Mouse (Mus musculus) cerebellum, adult 2 months (tissue): ENCODE data around the gene Trmt61a. TPM values are rescaled to one million over a fixed set of nuclear protein-coding genes. Genes with fewer than 3 reads are reported as not detected.

Experiments used
- DNase-seq, 2 experiments: peaks; one replicate each; pipeline ENCODE4 v3.0.0; 2021
- H3K27ac ChIP-seq: fragments of 200-500 bp; 2 replicates; pipeline ENCODE4 v1.5.1; 2012; ENCODE audit warnings: low read length, control low read depth, inconsistent platforms; ENCODE audit not compliant: insufficient read depth
- H3K27me3 ChIP-seq: fragments of 200-500 bp; 2 replicates; pipeline ENCODE4 v1.6.1; 2012; ENCODE audit warnings: inconsistent platforms, mild to moderate bottlenecking, low read length, moderate library complexity; ENCODE audit not compliant: control insufficient read depth, insufficient read depth
- H3K4me1 ChIP-seq: fragments of 200-500 bp; 2 replicates; pipeline ENCODE4 v1.6.1; 2011; ENCODE audit warnings: low read length; ENCODE audit not compliant: control insufficient read depth, insufficient read depth
- H3K4me3 ChIP-seq: fragments of 200-500 bp; replicated peaks from 2 replicates; pipeline ENCODE3; 2011; ENCODE audit warnings: mild to moderate bottlenecking, low read depth, low read length, control low read depth; ENCODE audit not compliant: insufficient read depth
- CTCF ChIP-seq: fragments of 200-500 bp; IDR thresholded peaks from 2 replicates; pipeline ENCODE4 v1.5.1; 2011; ENCODE audit warnings: low read depth, mild to moderate bottlenecking, control low read depth, low read length, moderate library complexity, borderline replicate concordance; ENCODE audit not compliant: insufficient read depth
- POLR2A ChIP-seq: fragments of 200-500 bp; IDR thresholded peaks from 2 replicates; pipeline ENCODE4 v1.6.1; 2011; ENCODE audit warnings: low read length, control low read depth, borderline replicate concordance; ENCODE audit not compliant: insufficient read depth
- WGBS: fragments of 180-500 bp; shearing (Covaris S2); methylation state at CpG from one replicate; pipeline ENCODE4 v1.1.7; 2018; 5-methylcytosine and 5-hydroxymethylcytosine counted together
- polyA plus RNA-seq: library from polyadenylated mRNA; depleted of rRNA; stranded (reverse); fragments of >200 nt; gene quantifications from 2 replicates; pipeline ENCODE4 v1.2.3, GENCODE M21; 2012

Trmt61a gene
- polyA plus RNA-seq, 1 experiment, result 14.2 TPM

DNA sequence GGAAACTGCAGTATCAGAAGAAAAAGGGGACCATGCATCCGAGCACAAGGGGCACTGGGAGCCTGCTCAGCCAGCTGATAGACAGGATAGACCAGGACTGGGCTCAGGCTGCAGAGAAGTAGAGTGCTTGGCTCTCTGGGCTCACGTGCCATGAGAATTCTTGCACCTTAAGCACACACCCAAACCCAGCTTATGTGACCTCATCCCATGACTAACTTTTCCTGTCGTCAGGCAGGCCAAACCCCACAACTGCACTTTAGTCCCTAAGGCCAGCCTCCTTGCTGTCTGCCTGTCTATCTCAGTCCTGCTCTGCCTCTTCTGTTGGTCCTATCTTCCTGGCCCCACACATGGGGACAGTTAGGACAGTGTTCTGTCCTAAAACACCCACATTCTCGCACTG is 19.8 kb downstream of the Trmt61a start:
- Histone ChIP-seq H3K27ac (peak overlapping the region; percentile 72), H3K4me1 (peaks cover 43% of the 10 kb centered on the region), H3K27me3 (no peaks in the 10 kb centered on the region), H3K4me3 (no peak overlapping the region)
- no peak for TF ChIP-seq POLR2A
- TF ChIP-seq CTCF, result no peak
- WGBS, result 78% methylated on average over 4 of the region's 4 CpGs
- DNase-seq, result no peak

DNA sequence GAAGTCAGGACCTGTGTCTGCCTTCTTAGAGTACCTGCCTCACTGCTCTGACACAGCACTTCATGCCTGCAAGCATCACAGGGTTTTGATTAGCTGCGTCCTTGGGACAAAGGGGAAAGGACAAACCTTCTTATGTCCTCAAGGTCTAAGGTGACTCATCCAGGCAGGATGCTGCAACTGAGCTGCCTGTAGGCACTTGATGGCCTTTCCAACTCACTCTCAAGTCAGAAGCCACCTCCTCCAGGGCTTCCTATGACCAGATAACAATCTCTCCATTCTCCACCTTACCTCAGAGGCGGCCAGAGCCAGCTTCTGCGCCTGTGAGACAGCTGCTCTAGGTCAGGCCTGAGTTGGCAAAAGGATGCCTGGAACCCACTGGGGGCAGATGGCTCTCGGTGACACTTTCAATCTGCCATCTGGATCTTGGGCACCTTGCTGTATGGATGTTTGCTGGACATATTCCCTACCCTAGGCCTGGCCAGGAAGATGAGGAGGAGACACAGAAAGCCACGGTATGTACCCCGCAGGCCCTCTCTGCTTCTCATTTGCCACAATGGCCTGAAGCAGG is 20.5 kb downstream of the Trmt61a start:
- WGBS, result 15% methylated on average over 6 of the region's 6 CpGs
- no peak overlapping the region for H3K4me3 ChIP-seq
- H3K4me1 ChIP-seq, result peaks cover 43% of the 10 kb centered on the region
- DNase-seq, result peak; percentile 78 to 82
- no peak for TF ChIP-seq CTCF
- no peak for TF ChIP-seq POLR2A
- no peaks in the 10 kb centered on the region for H3K27me3 ChIP-seq
- peak overlapping the region; percentile 72 for H3K27ac ChIP-seq

DNA sequence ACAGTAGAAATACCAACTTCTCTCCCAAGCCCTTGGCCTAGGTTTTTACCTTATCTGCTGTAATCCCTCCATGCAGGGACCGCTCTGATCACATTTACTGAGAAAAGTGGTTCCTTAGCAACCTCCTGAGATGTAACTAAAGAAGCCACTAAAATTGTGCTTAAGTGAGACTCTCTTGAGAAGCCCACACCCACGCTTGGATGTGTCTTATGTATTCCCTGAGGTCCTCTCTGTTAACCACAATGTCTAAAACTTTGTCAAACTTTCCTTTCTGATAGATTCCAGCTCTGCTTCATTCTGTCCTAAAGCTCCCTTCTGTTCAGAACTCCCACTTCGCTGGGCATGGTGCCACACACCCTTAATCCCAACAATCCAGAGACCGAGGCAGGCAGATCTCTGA is 21.6 kb downstream of the Trmt61a start:
- Histone ChIP-seq H3K27ac (no peak overlapping the region), H3K4me3 (no peak overlapping the region), H3K27me3 (no peaks in the 10 kb centered on the region), H3K4me1 (peaks cover 37% of the 10 kb centered on the region)
- 90% methylated on average over 4 of the region's 4 CpGs for WGBS
- no peak for TF ChIP-seq POLR2A
- no peak for TF ChIP-seq CTCF
- no peak for DNase-seq

DNA sequence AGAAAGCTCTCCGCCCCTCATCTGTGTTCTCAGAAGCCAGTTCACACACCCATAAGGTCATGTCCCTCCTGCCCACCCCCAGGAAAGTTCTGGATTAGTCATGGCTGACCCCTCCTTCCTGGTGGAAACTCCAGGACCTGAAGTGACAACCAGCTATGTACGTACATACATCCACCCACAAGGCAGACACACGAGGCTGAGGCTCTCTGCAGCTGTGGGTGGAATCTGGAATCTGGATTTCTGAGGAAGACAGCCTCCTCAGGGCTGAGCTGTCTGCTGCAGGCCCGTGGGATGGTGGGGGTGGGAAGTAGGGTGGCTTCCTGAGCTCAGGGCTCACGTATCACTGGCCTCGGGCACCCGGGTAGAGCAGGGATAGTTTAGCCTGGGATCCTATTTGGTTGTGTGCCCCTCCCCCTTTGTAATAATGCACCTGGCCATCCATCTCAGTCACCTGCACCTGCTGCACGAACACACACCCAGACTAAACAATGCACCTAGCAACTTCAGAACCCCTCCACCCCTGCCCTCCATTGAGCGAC is 23.1 kb downstream of the Trmt61a start:
- DNase-seq, result no peak
- WGBS, result 87% methylated on average over 9 of the region's 9 CpGs

DNA sequence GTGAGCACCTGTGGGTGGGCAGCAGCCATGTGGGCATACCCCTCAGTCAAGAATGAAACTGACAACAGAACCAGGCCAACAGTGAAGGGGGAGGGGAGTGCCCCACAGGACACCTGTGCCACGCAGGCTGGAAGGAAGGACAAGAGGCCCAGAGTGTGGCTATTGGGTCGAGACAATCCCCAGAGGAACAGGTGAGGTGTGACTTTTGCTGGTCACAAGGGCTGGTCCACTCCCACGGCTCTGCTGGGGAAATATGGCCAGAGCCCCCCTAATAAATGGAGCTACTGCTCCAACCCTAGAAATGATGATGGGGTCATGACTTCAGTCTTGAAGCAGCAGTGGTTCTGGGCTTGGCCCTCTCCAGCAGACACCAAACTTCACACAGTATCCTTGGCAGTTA is 25.4 kb downstream of the Trmt61a start:
- no peaks in the 10 kb centered on the region for H3K27me3 ChIP-seq
- DNase-seq, result no peak
- no peak for TF ChIP-seq CTCF
- TF ChIP-seq POLR2A, result no peak
- no peak overlapping the region for H3K4me3 ChIP-seq
- peaks cover 21% of the 10 kb centered on the region for H3K4me1 ChIP-seq
- no peak overlapping the region for H3K27ac ChIP-seq
- WGBS, result 83% methylated on average over 3 of the region's 3 CpGs

More for the DNA sequence above, 23.1 kb downstream of the Trmt61a start:
- peaks cover 33% of the 10 kb centered on the region for H3K4me1 ChIP-seq
- TF ChIP-seq POLR2A (no peak), CTCF (no peak)
- no peak overlapping the region for H3K27ac ChIP-seq
- no peak overlapping the region for H3K4me3 ChIP-seq
- H3K27me3 ChIP-seq, result no peaks in the 10 kb centered on the region

DNA sequence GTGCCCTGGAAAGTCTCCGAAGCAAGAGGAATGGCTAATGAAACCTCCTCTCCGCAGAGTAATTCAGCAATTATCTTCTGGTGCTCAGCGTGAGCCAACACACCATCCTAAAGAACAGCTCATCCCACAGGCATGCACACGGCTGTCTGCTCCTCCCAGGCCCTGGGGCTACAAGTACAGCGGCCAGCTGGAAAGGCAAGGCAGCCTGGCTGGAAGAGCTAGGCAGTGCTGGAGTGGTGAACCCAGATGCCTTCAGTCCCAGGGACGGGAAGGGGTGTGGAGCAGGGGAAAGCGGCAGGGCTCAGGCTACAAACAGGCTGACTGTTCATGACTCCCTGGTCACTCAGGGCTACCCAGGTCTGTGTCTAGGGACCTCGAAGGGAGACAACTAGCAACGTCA is 26.7 kb downstream of the Trmt61a start:
- Histone ChIP-seq H3K4me1 (peaks cover 13% of the 10 kb centered on the region), H3K27me3 (no peaks in the 10 kb centered on the region), H3K27ac (no peak overlapping the region), H3K4me3 (no peak overlapping the region)
- no peak for DNase-seq
- 41% methylated on average over 9 of the region's 9 CpGs for WGBS
- no peak for TF ChIP-seq POLR2A
- TF ChIP-seq CTCF, result no peak

DNA sequence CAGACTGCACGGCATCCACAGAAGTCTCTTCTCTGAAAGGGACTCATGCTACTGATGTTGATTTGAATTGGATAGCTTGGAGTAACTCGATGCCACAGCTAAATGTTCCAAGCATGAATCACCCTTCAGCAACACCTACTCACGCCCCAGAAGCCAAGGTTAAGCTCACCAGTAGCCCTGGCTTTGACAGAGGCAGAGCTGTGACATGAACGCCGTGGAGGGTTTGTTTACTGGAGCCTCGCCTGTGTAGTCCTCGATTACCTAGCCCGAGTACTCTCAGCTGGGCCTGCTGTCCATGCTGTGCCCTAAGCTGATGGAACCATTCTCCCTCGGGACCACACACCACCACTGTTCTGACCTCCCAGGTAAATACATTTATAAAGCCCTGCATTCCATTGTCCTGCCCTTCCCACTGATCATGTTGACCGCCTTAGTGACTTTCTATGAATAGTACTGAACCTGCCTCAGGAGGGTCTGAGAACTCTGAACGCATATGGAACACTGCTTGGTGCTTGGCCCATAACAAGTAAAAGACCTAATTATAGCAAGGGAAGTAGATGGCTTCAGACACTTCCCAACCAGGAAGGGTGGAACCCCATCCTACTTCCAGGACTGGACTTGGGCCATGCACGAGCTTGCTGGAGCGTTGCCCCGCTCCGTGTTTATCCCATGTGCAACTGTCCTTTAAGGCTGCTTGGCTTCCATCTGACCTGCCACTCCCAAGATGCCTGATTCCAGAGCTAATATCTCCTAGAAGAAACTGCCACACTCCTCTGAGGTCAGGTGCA is 27.5 kb downstream of the Trmt61a start:
- H3K27me3 ChIP-seq, result no peaks in the 10 kb centered on the region
- no peak overlapping the region for H3K27ac ChIP-seq
- TF ChIP-seq POLR2A, result no peak
- no peak for TF ChIP-seq CTCF
- H3K4me1 ChIP-seq, result peaks cover 11% of the 10 kb centered on the region
- 29% methylated on average over 15 of the region's 15 CpGs for WGBS
- H3K4me3 ChIP-seq, result no peak overlapping the region
- no peak for DNase-seq

DNA sequence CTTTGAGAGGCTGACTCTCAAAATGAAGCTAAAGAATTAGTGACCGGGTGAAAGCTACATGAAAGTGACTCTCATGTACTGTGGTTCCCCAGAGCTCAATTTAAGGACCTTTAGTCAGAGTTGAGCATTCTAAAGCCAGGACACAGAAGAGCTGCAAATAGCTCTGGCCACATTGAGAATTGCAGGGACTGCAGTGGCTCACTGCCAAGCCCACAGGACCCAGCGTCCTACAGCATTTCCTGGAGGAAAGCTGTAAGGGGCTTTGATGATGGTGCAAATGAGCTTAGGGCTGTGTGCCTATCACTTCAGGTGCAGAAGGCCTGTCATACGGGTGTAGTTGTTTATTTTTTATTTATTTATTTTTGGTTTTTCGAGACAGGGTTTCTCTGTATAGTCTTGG is 30.3 kb downstream of the Trmt61a start:
- TF ChIP-seq CTCF (no peak), POLR2A (no peak)

More for the DNA sequence above, 30.3 kb downstream of the Trmt61a start:
- DNase-seq, result no peak
- WGBS, result 58% methylated on average over 4 of the region's 4 CpGs
- Histone ChIP-seq H3K27me3 (no peaks in the 10 kb centered on the region), H3K27ac (no peak overlapping the region), H3K4me1 (peaks cover 20% of the 10 kb centered on the region), H3K4me3 (no peak overlapping the region)
